Mouse (Mus musculus) neural tube, embryonic 11.5 days (tissue): ENCODE data around the gene Fcgr4. TPM values are rescaled to one million over a fixed set of nuclear protein-coding genes. Genes with fewer than 3 reads are reported as not detected.
"Not testable (repeated sequence)": the region's sequence is repeated elsewhere in the genome, so short reads cannot be mapped to it uniquely, and the experiment has no call there.

Experiments used
- ATAC-seq: fragments of 200-750 bp; cut with Nextera tagmentation; 2 replicates; pipeline ENCODE4 v1.8.0; 2017; ENCODE audit warnings: moderate number of reproducible peaks, mild to moderate bottlenecking, moderate TSS enrichment, moderate library complexity; ENCODE audit not compliant: insufficient read depth, low FRiP score, low TSS enrichment
- DNase-seq: peaks from one replicate; pipeline ENCODE4 v3.0.0-alpha.2; 2015; ENCODE audit warnings: low spot score
- H3K27ac ChIP-seq: fragments of 300-500 bp; sonication (generic); 2 replicates; pipeline ENCODE4 v1.5.1; 2014; ENCODE audit warnings: low read depth, mild to moderate bottlenecking, low read length
- H3K27me3 ChIP-seq: fragments of 300-500 bp; sonication (generic); 2 replicates; pipeline ENCODE4 v1.6.1; 2014; ENCODE audit warnings: mild to moderate bottlenecking, low read length, mixed read lengths; ENCODE audit not compliant: control insufficient read depth, insufficient read depth
- H3K36me3 ChIP-seq: fragments of 300-500 bp; sonication (generic); 2 replicates; pipeline ENCODE4 v1.6.1; 2014; ENCODE audit warnings: mild to moderate bottlenecking, low read length, moderate library complexity, mixed read lengths; ENCODE audit not compliant: control insufficient read depth, insufficient read depth
- H3K4me1 ChIP-seq: fragments of 300-500 bp; sonication (generic); 2 replicates; pipeline ENCODE4 v1.6.1; 2014; ENCODE audit warnings: low read length, mixed read lengths; ENCODE audit not compliant: control insufficient read depth, insufficient read depth
- H3K4me2 ChIP-seq: fragments of 300-500 bp; sonication (generic); 2 replicates; pipeline ENCODE4 v1.6.1; 2014; ENCODE audit warnings: low read depth, mild to moderate bottlenecking, moderate library complexity
- H3K4me3 ChIP-seq: fragments of 300-500 bp; sonication (generic); 2 replicates; pipeline ENCODE4 v1.5.1; 2014; ENCODE audit warnings: low read depth, low read length
- H3K9ac ChIP-seq: fragments of 300-500 bp; sonication (generic); 2 replicates; pipeline ENCODE4 v1.6.1; 2014; ENCODE audit warnings: mild to moderate bottlenecking, low read length
- H3K9me3 ChIP-seq: fragments of 300-500 bp; sonication (generic); 2 replicates; pipeline ENCODE4 v1.6.1; 2016; ENCODE audit warnings: low read length; ENCODE audit not compliant: control insufficient read depth
- WGBS: fragments of 180-500 bp; shearing (Covaris S2); extraction: QIAGEN DNeasy Blood & Tissue Kit; methylation state at CpG from one replicate; pipeline ENCODE4 v1.1.7; 2014; 5-methylcytosine and 5-hydroxymethylcytosine counted together
- microRNA-seq: library from miRNA; unstranded; fragments of <30 nt; microRNA quantifications from one replicate; pipeline ENCODE4, GENCODE M21; 2016
- polyA plus RNA-seq: library from polyadenylated mRNA; unstranded; fragments of >200 nt; fragmentation: Nextera tagmentation; extraction: Ambion mirVana; gene quantifications from 2 replicates; pipeline ENCODE4 v1.2.1, GENCODE M21; 2014

The Fcgr4 gene
- polyA plus RNA-seq, 1 experiment from 2014 or later = 0.19 TPM

GRCm38 (mm10) chr1:171074283-171074682, 55.6 kb downstream of the Fcgr4 start:
- H3K4me1 ChIP-seq, H3K9me3 ChIP-seq, H3K36me3 ChIP-seq, H3K9ac ChIP-seq, H3K4me2 ChIP-seq, H3K27ac ChIP-seq, H3K4me3 ChIP-seq: not testable (repeated sequence)
- 24% methylated on average over 4 of the region's 10 CpGs for WGBS
- ATAC-seq = peak; percentile 29; the same call in 1 of the 2 replicates
- peaks cover 33% of the 10 kb centered on the region for H3K27me3 ChIP-seq
- DNase-seq = peak; percentile 34

- not testable (repeated sequence) for DNase-seq, H3K9ac ChIP-seq, H3K4me1 ChIP-seq, H3K4me2 ChIP-seq, H3K4me3 ChIP-seq, H3K27ac ChIP-seq, ATAC-seq, H3K36me3 ChIP-seq, H3K9me3 ChIP-seq
- peaks cover 22% of the 10 kb centered on the region for H3K27me3 ChIP-seq
- 78% methylated on average over 3 of the region's 5 CpGs for WGBS
Observed at GRCm38 (mm10) chr1:171076176-171076575, 57.5 kb downstream of the Fcgr4 start.

- DNase-seq = not testable (repeated sequence)
Observed at GRCm38 (mm10) chr1:171077192-171077591, 58.5 kb downstream of the Fcgr4 start.

GRCm38 (mm10) chr1:171077955-171078354, 59.2 kb downstream of the Fcgr4 start:
- 2% methylated on average over 15 of the region's 27 CpGs for WGBS

More at GRCm38 (mm10) chr1:171077192-171077591, 58.5 kb downstream of the Fcgr4 start:
- not testable (repeated sequence) for H3K36me3 ChIP-seq, H3K9ac ChIP-seq, H3K9me3 ChIP-seq, H3K4me2 ChIP-seq, ATAC-seq, H3K27ac ChIP-seq, H3K4me3 ChIP-seq, H3K4me1 ChIP-seq
- 42% methylated on average over 5 of the region's 5 CpGs for WGBS
- H3K27me3 ChIP-seq = peaks cover 22% of the 10 kb centered on the region

GRCm38 (mm10) chr1:171078419-171078818, 59.7 kb downstream of the Fcgr4 start:
- not testable (repeated sequence) for H3K36me3 ChIP-seq, H3K4me1 ChIP-seq, H3K9ac ChIP-seq, ATAC-seq, H3K27ac ChIP-seq, H3K4me2 ChIP-seq, H3K9me3 ChIP-seq
- Histone ChIP-seq H3K4me3 (0 out of 2 replicates have a peak overlapping the region, but pooled peaks have one; percentile 2), H3K27me3 (peaks cover 22% of the 10 kb centered on the region)
- DNase-seq = peak; percentile 20
- WGBS = 22% methylated on average over 11 of the region's 12 CpGs

More at GRCm38 (mm10) chr1:171077955-171078354, 59.2 kb downstream of the Fcgr4 start:
- H3K27me3 ChIP-seq = peaks cover 22% of the 10 kb centered on the region
- not testable (repeated sequence) for H3K4me1 ChIP-seq, H3K4me2 ChIP-seq, H3K9ac ChIP-seq, DNase-seq, H3K36me3 ChIP-seq, H3K9me3 ChIP-seq, H3K27ac ChIP-seq
- peak overlapping the region; percentile 12; the same call in 1 of the 2 replicates for H3K4me3 ChIP-seq
- ATAC-seq = 0 out of 2 replicates have a peak, but pooled peaks have one; percentile 15

- not testable (repeated sequence) for H3K9me3 ChIP-seq, DNase-seq, H3K27ac ChIP-seq, H3K9ac ChIP-seq, H3K4me2 ChIP-seq, H3K4me3 ChIP-seq, H3K4me1 ChIP-seq, H3K36me3 ChIP-seq
- ATAC-seq = peak; percentile 62
- whole genome bisulfite sequencing = 0% methylated on average over 1 of the region's 35 CpGs
- H3K27me3 ChIP-seq = peaks cover 16% of the 10 kb centered on the region
Observed at GRCm38 (mm10) chr1:171079345-171079744, 60.6 kb downstream of the Fcgr4 start.

Small RNA genes within 50 kb of the gene (microRNA-seq; reads per million reads assigned to microRNA genes)
- gene Gm27552 (not detected), gene Mir6546 (6.0 reads per million, percentile 14 among the genes with 10 or more reads in this experiment)

Other genes with a start within 250 kb of the Fcgr4 start
- gene Atf6, start 151.1 kb upstream of the Fcgr4 start, polyA plus RNA-seq = 10.7 and 11.9 TPM in 2 replicates
- gene Gm26620, start 133.9 kb upstream of the Fcgr4 start, polyA plus RNA-seq = 0.56 TPM in 1 of 2 replicates, not detected in the other
- 32.9 and 37.4 TPM in 2 replicates for gene Dusp12, start 133.4 kb upstream of the Fcgr4 start, polyA plus RNA-seq
- 0.29 TPM in 1 of 2 replicates, not detected in the other for gene Fcrlb, start 106.0 kb upstream of the Fcgr4 start, polyA plus RNA-seq
- not detected in 2 replicates for gene Fcrla, start 91.3 kb upstream of the Fcgr4 start, polyA plus RNA-seq
- gene Fcgr2b, start 42.4 kb upstream of the Fcgr4 start, polyA plus RNA-seq = 0.16 TPM in 1 of 2 replicates, not detected in the other
- gene Fcgr3, start 46.0 kb downstream of the Fcgr4 start, polyA plus RNA-seq = 5.6 and 6.7 TPM in 2 replicates
- 2.2 and 2.8 TPM in 2 replicates for gene Cfap126, start 95.0 kb downstream of the Fcgr4 start, polyA plus RNA-seq
- gene Sdhc, start 131.7 kb downstream of the Fcgr4 start, polyA plus RNA-seq = 280 and 291 TPM in 2 replicates
- gene Mpz, start 131.8 kb downstream of the Fcgr4 start, polyA plus RNA-seq = 2.9 and 4.2 TPM in 2 replicates
- gene Pcp4l1, start 177.3 kb downstream of the Fcgr4 start, polyA plus RNA-seq = 3.8 and 4.8 TPM in 2 replicates
- 0.23 TPM in 1 of 2 replicates, not detected in the other for gene Nr1i3, start 195.1 kb downstream of the Fcgr4 start, polyA plus RNA-seq
- 24.8 and 36.6 TPM in 2 replicates for gene Tomm40l, start 203.6 kb downstream of the Fcgr4 start, polyA plus RNA-seq
- 4.6 and 4.9 TPM in 2 replicates for gene Apoa2, start 206.1 kb downstream of the Fcgr4 start, polyA plus RNA-seq
- 14.4 and 15.0 TPM in 2 replicates for gene Fcer1g, start 215.4 kb downstream of the Fcgr4 start, polyA plus RNA-seq
- 4.7 and 5.0 TPM in 2 replicates for gene Adamts4, start 231.5 kb downstream of the Fcgr4 start, polyA plus RNA-seq
- gene Ndufs2, start 232.5 kb downstream of the Fcgr4 start, polyA plus RNA-seq = 242 and 286 TPM in 2 replicates